Mouse (Mus musculus): Measurements from ENCODE around the gene Atrx.
A peak's percentile ranks its signal among the peaks of the same experiment; 100 is the strongest.
"Not testable (repeated sequence)": the region's sequence is repeated elsewhere in the genome, so short reads cannot be mapped to it uniquely, and the experiment has no call there.

Gene Atrx

DNA sequence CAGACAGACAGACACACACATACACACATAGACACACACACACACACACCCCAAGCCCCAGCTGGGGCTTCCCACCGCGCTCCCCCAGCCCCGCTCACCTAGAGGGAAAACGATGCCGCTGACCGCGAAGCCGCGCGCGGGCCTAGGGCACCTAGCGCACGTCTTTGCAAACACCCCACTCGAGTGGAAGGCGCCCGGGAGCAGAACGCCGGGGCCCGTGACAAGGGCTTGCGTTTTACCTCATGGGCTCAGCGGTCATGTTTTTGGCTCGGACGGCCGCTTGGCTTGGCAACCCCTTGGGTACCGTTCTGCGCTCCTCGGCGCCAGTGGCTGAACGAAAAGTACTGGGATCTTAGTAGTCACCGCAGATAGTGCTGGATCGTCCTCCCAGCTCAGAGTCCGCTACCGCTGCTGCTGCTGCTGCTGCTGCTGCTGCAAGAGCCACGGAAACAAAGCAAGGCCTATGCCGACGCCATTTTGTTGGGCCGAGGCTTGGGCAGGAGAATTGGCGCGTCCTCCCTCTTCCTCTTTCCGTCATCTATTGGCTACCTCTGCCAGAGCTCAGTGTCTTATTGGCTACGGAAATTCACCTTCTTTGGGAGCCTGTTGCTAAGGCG, at the start of gene Atrx:
TSS of gene Atrx (minus strand) at position 543 of the 617 bp plus-strand sequence.
- DNase-seq (ENCODE audit: low read depth, low spot score) = peak; percentile 90

DNA sequence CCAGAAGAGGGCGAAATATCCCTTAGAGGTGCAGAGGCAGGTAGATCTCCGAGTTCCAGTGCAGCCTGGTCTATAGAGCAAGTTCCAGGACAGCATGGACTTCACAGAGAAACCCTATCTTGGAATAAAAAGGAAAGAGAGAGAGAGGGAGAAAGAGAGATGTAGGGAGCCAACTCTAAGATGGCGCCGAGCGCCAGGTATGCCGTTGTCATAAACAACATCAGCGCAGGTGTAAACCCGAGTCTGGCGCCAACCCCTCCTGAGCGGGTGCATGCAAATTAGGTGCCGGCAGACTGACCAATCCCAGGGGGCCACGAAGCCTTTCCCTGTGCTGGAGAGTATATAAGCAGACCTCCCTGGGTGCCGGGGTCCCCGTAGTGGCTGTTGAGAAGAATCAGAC, 27.9 kb upstream of the Atrx start:
- DNase-seq (ENCODE audit: low read depth, low spot score) = not testable (repeated sequence)

GRCm38 (mm10) chrX:105953999-105954398, 24.8 kb upstream of the Atrx start:
- no peak for DNase-seq (ENCODE audit: low read depth, low spot score)

DNA sequence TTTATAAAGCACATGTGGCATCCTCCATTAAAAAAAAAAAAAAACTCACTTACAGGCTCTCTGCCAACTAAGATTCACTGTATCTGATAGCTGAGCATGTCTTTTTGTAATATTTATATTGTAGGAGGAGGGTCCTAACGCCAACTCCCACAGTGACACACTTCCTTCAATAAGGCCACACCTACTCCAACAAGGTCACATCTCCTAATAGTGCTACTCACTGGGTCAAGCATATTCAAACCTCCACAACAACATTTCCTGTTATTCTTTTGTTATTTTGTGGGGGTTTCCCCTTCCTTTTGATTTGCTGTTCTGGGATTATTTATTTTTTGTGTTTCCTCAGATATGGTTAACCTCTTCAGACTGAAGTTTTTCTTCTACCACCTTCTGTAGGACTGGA, 17.2 kb upstream of the Atrx start:
- no peak for DNase-seq (ENCODE audit: low read depth, low spot score)

DNA sequence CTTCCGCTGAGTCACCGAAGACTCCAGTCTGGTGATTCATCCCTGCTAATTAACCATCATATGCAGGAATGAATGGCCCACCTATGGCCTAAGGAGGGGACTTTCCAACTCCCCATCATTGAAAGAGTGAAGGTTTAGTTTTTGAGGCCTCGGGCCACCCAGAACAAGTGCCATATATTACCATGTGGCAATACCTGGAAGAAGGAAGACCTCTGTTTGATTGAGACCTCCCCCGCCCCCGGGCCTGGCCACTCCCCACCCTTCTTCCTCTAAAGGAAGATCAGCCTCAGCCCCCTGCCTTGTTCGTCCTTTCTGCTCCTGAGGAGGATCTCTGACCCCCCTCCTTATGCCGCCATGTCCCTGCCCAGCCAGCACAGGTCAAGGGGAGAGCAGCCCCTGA, 10.0 kb upstream of the Atrx start:
- DNase-seq (ENCODE audit: low read depth, low spot score) = peak; percentile 14

GRCm38 (mm10) chrX:105937736-105938135, 8.5 kb upstream of the Atrx start:
- DNase-seq (ENCODE audit: low read depth, low spot score) = no peak

DNA sequence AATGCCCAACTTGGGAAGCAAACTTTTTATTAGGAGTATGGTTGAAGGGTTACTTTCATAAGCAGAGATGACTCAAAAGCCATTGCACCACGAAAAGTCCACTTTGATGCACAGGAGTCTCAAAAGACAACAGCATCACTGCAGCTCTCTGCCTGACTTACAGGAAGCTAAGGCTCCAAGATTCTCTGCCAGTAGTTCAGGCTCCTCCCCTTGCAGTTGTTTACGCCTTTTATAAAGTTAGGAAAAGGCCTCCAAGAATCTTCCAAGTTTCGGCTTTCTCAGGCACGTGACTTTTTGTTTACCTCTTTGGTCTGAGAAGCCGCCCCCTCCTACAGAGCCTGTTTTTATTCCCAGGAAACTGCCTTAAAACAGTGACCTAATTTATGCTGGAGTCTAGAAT, 5.1 kb upstream of the Atrx start:
- no peak for DNase-seq (ENCODE audit: low read depth, low spot score)

GRCm38 (mm10) chrX:105929478-105930038, 355 bp upstream of the Atrx start:
- no peak for DNase-seq (ENCODE audit: low read depth, low spot score)

- DNase-seq (ENCODE audit: low read depth, low spot score) = peak; percentile 36
These were observed 1.0 kb downstream of the Atrx start for GRCm38 (mm10) chrX:105927941-105928860.

GRCm38 (mm10) chrX:105926121-105926735, 3.0 kb downstream of the Atrx start:
- DNase-seq (ENCODE audit: low read depth, low spot score) = no peak

DNA sequence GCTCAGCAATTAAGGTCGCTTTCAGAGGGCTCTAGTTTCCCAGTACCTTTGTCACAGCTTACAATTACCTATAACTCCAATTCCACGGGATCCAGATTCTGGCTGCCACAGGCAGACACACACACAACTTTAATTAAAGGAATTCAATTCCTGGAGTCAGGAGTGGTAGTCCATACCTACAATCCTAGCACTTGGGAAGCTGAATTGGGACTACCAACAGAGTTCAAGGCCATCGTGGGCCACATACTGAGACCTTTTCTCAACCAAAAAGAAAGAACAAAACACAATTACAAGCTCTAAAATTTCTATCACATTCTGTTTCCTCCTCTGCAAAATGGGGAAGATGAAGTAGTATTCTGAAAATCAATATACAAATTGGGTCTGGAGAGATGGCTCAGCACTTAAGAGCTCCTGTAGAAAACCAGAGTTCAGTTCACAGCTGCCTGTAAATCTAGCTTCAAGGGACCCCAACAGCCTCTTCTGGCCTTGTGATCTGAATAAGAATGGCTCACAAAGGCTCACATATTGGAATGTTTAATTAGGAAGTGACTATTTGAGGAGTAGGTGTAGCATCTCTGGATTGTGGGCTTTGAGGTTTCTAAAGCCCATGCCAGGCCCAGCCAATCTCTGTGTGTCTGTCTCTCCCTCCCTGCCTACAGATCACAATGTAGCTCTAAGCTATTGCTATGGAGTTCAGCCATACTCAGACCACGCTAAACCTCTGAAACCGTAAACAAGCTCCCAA, 4.7 kb downstream of the Atrx start:
- no peak for DNase-seq (ENCODE audit: low read depth, low spot score)

DNA sequence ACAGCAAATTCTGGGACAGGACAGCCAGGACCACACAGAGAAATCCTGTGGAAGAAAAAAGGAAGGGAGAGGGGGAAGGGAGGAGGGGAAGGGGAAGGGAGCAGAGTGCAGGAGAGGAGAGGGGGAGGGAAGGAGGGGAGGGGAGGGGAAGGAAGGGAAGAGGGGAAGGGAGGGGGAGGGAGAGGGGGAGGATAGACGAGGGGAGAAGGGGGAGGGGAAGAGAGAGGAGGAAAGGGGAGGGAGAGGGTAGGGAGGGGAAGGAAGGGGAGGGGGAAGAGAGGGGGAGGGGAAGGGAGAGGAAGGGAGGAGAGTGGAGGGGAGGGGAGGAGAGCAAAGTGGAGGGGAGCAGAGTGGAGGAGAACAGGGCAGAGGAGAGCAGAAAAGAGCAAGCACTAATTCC, 5.3 kb downstream of the Atrx start:
- no peak for DNase-seq (ENCODE audit: low read depth, low spot score)

DNA sequence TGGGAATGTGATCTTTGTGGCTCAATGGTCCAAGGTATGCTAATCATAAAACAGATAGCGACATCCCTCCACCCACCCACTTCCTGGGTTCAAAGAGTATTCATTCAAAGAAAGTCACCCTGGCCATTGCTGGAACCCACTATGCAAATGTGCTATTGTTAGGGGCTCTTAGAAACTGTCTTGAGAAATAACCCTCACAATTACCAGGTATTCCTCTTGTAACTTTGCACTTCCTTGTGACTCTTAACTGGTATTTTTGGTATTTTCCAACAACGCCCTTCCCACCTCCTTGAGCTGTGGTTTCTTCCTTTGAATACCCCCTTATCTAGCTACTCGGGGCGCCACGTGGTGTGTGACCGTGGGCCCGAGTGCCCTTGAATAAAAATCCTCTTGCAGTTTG, 6.2 kb downstream of the Atrx start:
- not testable (repeated sequence) for DNase-seq (ENCODE audit: low read depth, low spot score)

- DNase-seq (ENCODE audit: low read depth, low spot score) = peak; percentile 52
These were observed 7.8 kb downstream of the Atrx start for GRCm38 (mm10) chrX:105921421-105921820.

DNA sequence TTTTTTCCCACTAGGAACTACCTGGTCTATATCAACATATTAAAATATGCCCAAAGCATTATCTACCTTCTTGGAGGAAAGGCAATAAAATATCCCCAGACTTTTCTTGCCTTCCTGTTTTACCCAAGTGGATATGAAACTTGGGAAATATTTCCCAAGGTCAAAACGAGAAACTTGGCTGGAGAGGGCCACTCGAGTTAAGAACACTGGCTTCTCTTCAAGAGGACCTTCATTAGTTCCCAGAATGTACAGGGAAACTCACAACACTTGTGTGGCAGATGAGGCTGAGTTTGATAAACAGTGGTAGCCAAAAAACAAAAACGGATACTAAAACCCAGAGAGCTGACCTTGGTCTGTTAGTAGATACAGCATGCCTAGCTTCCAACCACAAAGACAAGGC, 17.5 kb downstream of the Atrx start:
- DNase-seq (ENCODE audit: low read depth, low spot score) = peak; percentile 15

DNA sequence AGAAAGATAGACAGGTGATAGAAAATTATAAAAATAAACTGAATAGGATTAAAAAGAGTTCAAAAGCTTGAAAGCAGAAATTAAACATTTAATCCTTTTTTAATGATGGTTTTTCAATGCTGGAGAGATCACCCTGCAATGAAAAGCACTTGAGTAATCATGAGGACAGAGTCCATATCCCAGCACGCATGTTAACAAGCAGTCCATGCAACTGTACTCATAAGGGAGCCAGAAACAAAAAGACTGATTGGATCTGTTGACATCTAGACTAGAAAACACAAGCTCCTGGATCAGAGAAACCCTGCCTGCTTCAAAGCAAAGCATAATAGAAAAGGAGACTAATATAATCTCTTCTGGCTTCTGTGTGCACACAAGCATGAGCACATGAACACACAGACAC, 27.6 kb downstream of the Atrx start:
- DNase-seq (ENCODE audit: low read depth, low spot score) = no peak

DNA sequence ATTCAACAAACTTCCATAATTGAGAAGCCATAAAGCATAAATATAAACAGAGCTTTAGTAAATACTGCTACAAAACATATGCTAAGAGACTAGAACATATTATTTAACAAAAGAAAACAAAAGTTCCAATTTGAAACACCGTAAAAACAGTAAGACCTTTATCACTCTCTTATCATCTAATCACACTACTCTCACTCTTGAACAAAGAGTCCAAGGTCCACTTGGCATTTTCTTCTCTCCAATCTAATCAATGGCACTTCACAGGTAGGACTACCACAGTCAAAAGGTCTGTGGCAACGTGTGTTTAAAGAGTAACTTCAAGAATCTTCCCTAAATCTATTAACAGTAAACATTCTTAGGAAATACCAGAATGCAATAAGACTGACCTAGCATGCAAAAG, 42.3 kb downstream of the Atrx start:
- DNase-seq (ENCODE audit: low read depth, low spot score) = no peak

- peak; percentile 55 for DNase-seq (ENCODE audit: low read depth, low spot score)
These were observed 64.8 kb downstream of the Atrx start for GRCm38 (mm10) chrX:105864367-105864766.

DNA sequence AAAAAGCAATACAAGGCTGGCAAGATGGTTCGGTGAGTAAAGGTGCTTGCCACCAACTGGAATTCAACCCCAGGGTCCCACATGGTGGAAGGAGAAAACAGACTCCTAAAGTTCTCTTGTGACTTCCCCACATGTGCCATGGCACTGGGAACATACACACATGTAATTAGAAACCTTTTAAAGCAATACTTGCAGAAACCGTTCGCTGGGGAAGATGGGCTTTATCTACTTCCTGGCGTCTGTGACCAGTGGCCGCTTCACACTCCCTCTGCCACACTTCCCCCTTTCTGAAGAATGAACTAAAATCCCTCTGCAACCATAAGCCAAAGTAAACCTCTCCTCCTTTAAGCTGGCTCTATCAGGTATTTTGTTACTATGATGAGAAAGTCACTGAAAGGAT, 104.7 kb downstream of the Atrx start:
- no peak for DNase-seq (ENCODE audit: low read depth, low spot score)

GRCm38 (mm10) chrX:105794806-105795403, 134.3 kb downstream of the Atrx start:
- no peak for DNase-seq (ENCODE audit: low read depth, low spot score)

GRCm38 (mm10) chrX:105773281-105773680, 155.9 kb downstream of the Atrx start:
- DNase-seq (ENCODE audit: low read depth, low spot score) = no peak

All from 3T3-L1 (cell line).